Comparison of ENCODE assay signal across 32 mouse cellular contexts in the genomic region with DNA sequence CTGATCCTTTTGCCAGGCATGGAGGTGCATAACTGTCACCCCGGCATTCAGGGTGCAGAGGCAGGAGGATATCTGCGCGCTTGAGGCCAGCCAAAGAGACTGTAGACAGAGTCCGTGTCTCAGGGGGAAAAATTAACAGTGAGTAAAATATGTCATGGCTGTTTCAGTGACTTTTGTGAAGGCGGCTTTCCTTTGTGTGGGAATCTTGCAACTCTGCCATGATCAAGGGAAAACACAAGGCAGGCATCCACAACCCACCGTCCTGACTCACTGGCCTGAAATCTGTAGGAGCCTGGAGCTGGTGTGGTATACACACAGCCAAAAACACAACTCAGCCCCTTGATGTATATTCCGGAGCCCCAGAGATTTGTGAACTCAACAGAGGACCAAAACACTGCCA. TPM values are rescaled to one million over a fixed set of nuclear protein-coding genes. Genes with fewer than 3 reads are reported as not detected.
"Had no signal": no experiment of that assay in that cellular context is flagged by ENCODE, and none has a peak within 500 bp of the region (broad histone marks: within the 10 kb centered on the region; RNA-seq: fewer than 3 reads in every experiment).

No protein-coding gene starts in this region.

- H3K4me2 ChIP-seq: heart, embryonic 11.5 days; heart, embryonic 12.5 days; heart, embryonic 13.5 days; heart, embryonic 15.5 days; hindbrain, embryonic 13.5 days; hindbrain, embryonic 15.5 days; intestine, embryonic 15.5 days; kidney, embryonic 15.5 days had no signal

- H3K9ac ChIP-seq: heart, embryonic 12.5 days; heart, embryonic 13.5 days; heart, embryonic 15.5 days; hindbrain, embryonic 13.5 days; hindbrain, embryonic 15.5 days; intestine, embryonic 15.5 days; kidney, embryonic 15.5 days had no signal

- H3K4me1 ChIP-seq: heart, embryonic 12.5 days; heart, embryonic 13.5 days; heart, embryonic 15.5 days; hindbrain, embryonic 10.5 days; hindbrain, embryonic 13.5 days; hindbrain, embryonic 15.5 days; kidney, embryonic 15.5 days had no signal

- ATAC-seq: hindbrain, embryonic 16.5 days; hindbrain, postnatal 0 days; inflammation-experienced regulatory T-cells, adult 6 months; intestine, embryonic 15.5 days; intestine, embryonic 16.5 days; intestine, postnatal 0 days had no signal

- H3K27ac ChIP-seq: heart, embryonic 10.5 days; heart, embryonic 13.5 days; heart, embryonic 15.5 days; hindbrain, embryonic 10.5 days; hindbrain, embryonic 13.5 days; hindbrain, embryonic 15.5 days; hindbrain, postnatal 0 days; intestine, embryonic 15.5 days; kidney, embryonic 15.5 days; kidney, postnatal 0 days; left cerebral cortex, adult 2 months had no signal

- H3K4me3 ChIP-seq: heart, embryonic 10.5 days; heart, embryonic 12.5 days; heart, embryonic 13.5 days; heart, embryonic 15.5 days; hindbrain, embryonic 10.5 days; hindbrain, embryonic 13.5 days; hindbrain, embryonic 15.5 days; intestine, embryonic 15.5 days; kidney, embryonic 15.5 days; layer of hippocampus, adult 2 months; left cerebral cortex, adult 2 months had no signal

- H3K36me3 ChIP-seq: heart, embryonic 10.5 days; heart, embryonic 12.5 days; heart, embryonic 13.5 days; heart, embryonic 15.5 days; hindbrain, embryonic 10.5 days; hindbrain, embryonic 13.5 days; hindbrain, embryonic 15.5 days; intestine, embryonic 15.5 days; kidney, embryonic 15.5 days had no signal

- H3K9me3 ChIP-seq: heart, embryonic 10.5 days; heart, embryonic 12.5 days; heart, embryonic 13.5 days; heart, embryonic 15.5 days; hindbrain, embryonic 10.5 days; hindbrain, embryonic 13.5 days; hindbrain, embryonic 15.5 days; intestine, embryonic 15.5 days; kidney, embryonic 15.5 days had no signal

- DNase-seq: heart, postnatal 14 days; heart, postnatal 36 days; heart, postnatal 4 days; kidney, adult 11 months; kidney, adult 18-20 months; kidney, adult 2 months; kidney, adult 9 months; kidney, postnatal 10 days; kidney, postnatal 14 days; kidney, postnatal 25 days; kidney, postnatal 36 days; kidney, postnatal 4 days had no signal

RNA-seq across cellular contexts. Expression of a gene that starts 6.8 kb away (rescaled TPM):
- total RNA-seq: heart, postnatal 14 days; heart, postnatal 36 days; heart, postnatal 4 days; hematopoietic stem cell, adult 5-6 weeks had no signal
- polyA plus RNA-seq: heart, postnatal 0 days; intestine, postnatal 0 days had no signal
